14 mouse cellular contexts compared by ENCODE assay signal in the genomic region with DNA sequence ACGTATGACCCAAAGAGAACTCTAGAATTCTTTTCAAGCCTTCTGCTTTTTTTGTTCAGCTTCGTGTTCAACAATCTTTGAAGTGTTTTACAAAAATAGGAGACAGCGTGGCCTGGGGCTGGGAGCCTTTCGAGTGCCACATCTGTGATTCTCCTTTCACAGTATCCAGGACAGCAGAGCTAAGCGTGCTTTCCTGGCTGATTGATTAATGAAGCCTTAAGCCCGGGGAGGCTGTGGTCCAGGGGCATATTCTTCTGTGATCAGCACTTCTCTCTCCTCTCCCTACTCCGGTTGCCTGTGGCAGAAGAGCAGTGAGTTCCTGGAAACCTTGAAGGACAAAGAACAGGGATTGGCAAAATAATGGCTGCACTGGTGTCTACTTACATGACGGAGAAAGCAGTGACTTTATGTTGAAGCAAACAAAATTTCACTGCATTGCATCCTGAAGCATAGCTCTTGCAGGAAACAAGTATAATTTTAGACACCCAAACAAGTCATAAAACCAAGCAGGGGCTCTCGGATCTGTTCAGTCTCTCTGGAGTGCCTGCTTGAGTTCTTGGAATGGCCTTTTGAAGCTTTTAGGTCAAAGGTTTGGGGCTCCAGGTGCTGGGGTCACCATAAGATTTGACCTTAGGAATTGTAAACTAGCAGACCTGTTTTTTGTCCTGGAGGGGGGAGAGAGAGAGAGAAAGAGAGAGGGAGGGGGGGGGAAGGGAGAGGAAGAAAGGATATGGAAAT. TPM values are rescaled to one million over a fixed set of nuclear protein-coding genes. Genes with fewer than 3 reads are reported as not detected.
DNase-seq lines count a peak whose midpoint lies in the region; ATAC-seq lines count a peak whose summit lies in the region.
"Had no signal": no experiment of that assay in that cellular context is flagged by ENCODE, and none has a peak within 500 bp of the region (broad histone marks: within the 10 kb centered on the region; RNA-seq: fewer than 3 reads in every experiment).

No protein-coding gene starts in this region.

- no peak overlapping the region for H3K4me3 ChIP-seq in heart, embryonic 13.5 days
- no peak overlapping the region for H3K4me3 ChIP-seq in neural tube, embryonic 15.5 days (replicated peaks)
- H3K4me3 ChIP-seq in limb, embryonic 12.5 days (replicated peaks), result no peak overlapping the region

- no peaks in the 10 kb centered on the region for H3K9me3 ChIP-seq in heart, embryonic 13.5 days
- no peaks in the 10 kb centered on the region for H3K9me3 ChIP-seq in neural tube, embryonic 15.5 days (replicated peaks)
- no peaks in the 10 kb centered on the region for H3K9me3 ChIP-seq in limb, embryonic 12.5 days

- H3K4me2 ChIP-seq in heart, embryonic 13.5 days, result no peak overlapping the region
- no peak overlapping the region for H3K4me2 ChIP-seq in neural tube, embryonic 15.5 days
- no peak overlapping the region for H3K4me2 ChIP-seq in limb, embryonic 12.5 days

- DNase-seq in heart, adult 8-10 months (ENCODE audit: low spot score), result no peak
- DNase-seq in neural tube, embryonic 10.5 days (ENCODE audit: extremely low spot score, low spot score), result peak; percentile 44
- DNase-seq in yolk sac, embryonic 10.5 days (ENCODE audit: low spot score), result peak; percentile 70
- DNase-seq in adrenal gland, adult 2 months, result no peak
- no peak for DNase-seq in right cerebral cortex, adult 18-20 months
- DNase-seq: cerebellum, adult 9-11 months; kidney, postnatal 4 days; lung, postnatal 36 days; right cerebral cortex, postnatal 25 days had no signal

- WGBS in heart, embryonic 13.5 days, result 44% methylated on average over 9 of the region's 9 CpGs
- WGBS in neural tube, embryonic 15.5 days, result 21% methylated on average over 9 of the region's 9 CpGs
- 12% methylated on average over 9 of the region's 9 CpGs for WGBS in limb, embryonic 12.5 days

- no peak for ATAC-seq in heart, embryonic 13.5 days (ENCODE audit: extremely low read depth, insufficient number of reproducible peaks, low FRiP score, low TSS enrichment)
- no peak for ATAC-seq in neural tube, embryonic 15.5 days (ENCODE audit: low FRiP score)
- ATAC-seq in limb, embryonic 12.5 days (ENCODE audit: insufficient number of reproducible peaks, insufficient read depth, low FRiP score, low TSS enrichment, low read depth), result no peak

- H3K36me3 ChIP-seq in heart, embryonic 13.5 days, result no peaks in the 10 kb centered on the region
- H3K36me3 ChIP-seq in neural tube, embryonic 15.5 days, result no peaks in the 10 kb centered on the region
- no peaks in the 10 kb centered on the region for H3K36me3 ChIP-seq in limb, embryonic 12.5 days

- H3K27ac ChIP-seq in heart, embryonic 13.5 days (replicated peaks), result no peak overlapping the region
- no peak overlapping the region for H3K27ac ChIP-seq in neural tube, embryonic 15.5 days (replicated peaks)
- H3K27ac ChIP-seq in limb, embryonic 12.5 days, result peak overlapping the region; percentile 51

- H3K9ac ChIP-seq in heart, embryonic 13.5 days, result 0 out of 2 replicates have a peak overlapping the region, but pooled peaks have one; percentile 47
- H3K9ac ChIP-seq in neural tube, embryonic 15.5 days (replicated peaks), result no peak overlapping the region
- H3K9ac ChIP-seq in limb, embryonic 12.5 days (replicated peaks), result no peak overlapping the region

- no peaks in the 10 kb centered on the region for H3K27me3 ChIP-seq in heart, embryonic 13.5 days (replicated peaks)
- no peaks in the 10 kb centered on the region for H3K27me3 ChIP-seq in neural tube, embryonic 15.5 days (replicated peaks)
- H3K27me3 ChIP-seq in limb, embryonic 12.5 days, result no peaks in the 10 kb centered on the region

- H3K4me1 ChIP-seq in heart, embryonic 13.5 days, result peaks cover 29% of the 10 kb centered on the region
- H3K4me1 ChIP-seq in neural tube, embryonic 15.5 days, result peaks cover 7% of the 10 kb centered on the region; the same call in 1 of the 2 replicates
- 0 out of 2 replicates have a peak, but pooled peaks cover 7% of the 10 kb centered on the region for H3K4me1 ChIP-seq in limb, embryonic 12.5 days (replicated peaks)

RNA-seq across cellular contexts. Expression of gene Tnp1, which starts 30.4 kb away (rescaled TPM):
- not detected in 2 replicates for polyA plus RNA-seq in heart, embryonic 13.5 days (2015; fragmentation: Nextera tagmentation; extraction: Ambion mirVana)
- not detected for total RNA-seq in heart, adult 8-10 months (2022)
- not detected in 2 replicates for polyA plus RNA-seq in neural tube, embryonic 15.5 days (2015; fragmentation: Nextera tagmentation; extraction: Ambion mirVana)
- polyA plus RNA-seq in limb, embryonic 12.5 days (2016; fragmentation: Nextera tagmentation; extraction: Ambion mirVana), result not detected in 2 replicates
- not detected for total RNA-seq in adrenal gland, adult 2 months (2021)
- polyA plus RNA-seq in adrenal gland, adult 2 months (2012; rRNA removed), result not detected in 2 replicates
- total RNA-seq: left cerebral cortex, postnatal 25 days had no signal
- polyA plus RNA-seq: heart, embryonic 14.5 days had no signal

Comparison
In these comparisons a context has a peak if more than half of its experiments do, and no peak if none do; other contexts are left out.
1. DNase-seq: peak in neural tube, embryonic 10.5 days (single experiment) and yolk sac, embryonic 10.5 days (single experiment); none in heart, adult 8-10 months (single experiment), adrenal gland, adult 2 months (single experiment) and right cerebral cortex, adult 18-20 months (single experiment).